Mouse (Mus musculus): ENCODE measurements around the gene Hoxb8. TPM values are rescaled to one million over a fixed set of nuclear protein-coding genes. Genes with fewer than 3 reads are reported as not detected.

Gene Hoxb8
- polyA plus RNA-seq, 1 experiment, result not detected

DNA sequence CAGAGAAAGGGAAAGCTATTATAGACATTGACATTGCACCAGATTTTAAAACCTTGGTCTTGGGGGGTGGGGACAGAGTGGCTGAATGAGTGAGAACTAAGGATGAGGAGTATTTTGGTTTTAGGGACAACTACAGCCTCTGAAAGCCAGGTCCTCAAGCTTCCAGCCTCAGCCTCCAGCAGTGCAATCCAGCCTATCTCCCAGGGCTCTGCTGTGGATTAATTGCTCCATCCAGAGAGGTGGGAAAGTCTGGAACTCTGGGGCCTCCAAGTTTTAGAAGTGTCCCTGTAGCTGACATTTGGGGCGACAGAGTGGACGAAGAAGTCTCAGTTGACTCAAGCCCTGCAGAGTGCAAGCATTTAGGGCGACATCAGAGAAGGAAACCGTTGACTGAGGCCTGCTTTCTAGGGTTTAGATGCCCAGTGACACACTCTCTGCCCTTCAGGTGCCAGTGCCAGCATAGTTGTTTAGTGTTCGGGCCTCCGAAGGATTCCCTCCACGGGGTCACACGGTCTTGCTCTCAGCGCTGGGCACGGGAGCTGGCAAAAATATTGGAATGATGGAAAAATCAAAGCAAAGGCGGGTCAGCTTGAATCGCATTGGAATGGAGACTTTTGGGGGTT is 32.2 kb downstream of the Hoxb8 start:
- no peak for TF ChIP-seq CTCF (IDR thresholded peaks at IDR 0.05; ENCODE audit: low read depth, low read length)
- no peak for TF ChIP-seq POLR2A (IDR thresholded peaks at IDR 0.05; ENCODE audit: borderline replicate concordance, low read depth, low read length)
- no peak overlapping the region for H3K4me3 ChIP-seq (ENCODE audit: insufficient read depth, low read length)
- H3K4me1 ChIP-seq (ENCODE audit: control insufficient read depth, insufficient read depth, low read length), result peaks cover 8% of the 10 kb centered on the region
- no peak overlapping the region for H3K27ac ChIP-seq (ENCODE audit: insufficient read depth, low read depth, low read length)

DNA sequence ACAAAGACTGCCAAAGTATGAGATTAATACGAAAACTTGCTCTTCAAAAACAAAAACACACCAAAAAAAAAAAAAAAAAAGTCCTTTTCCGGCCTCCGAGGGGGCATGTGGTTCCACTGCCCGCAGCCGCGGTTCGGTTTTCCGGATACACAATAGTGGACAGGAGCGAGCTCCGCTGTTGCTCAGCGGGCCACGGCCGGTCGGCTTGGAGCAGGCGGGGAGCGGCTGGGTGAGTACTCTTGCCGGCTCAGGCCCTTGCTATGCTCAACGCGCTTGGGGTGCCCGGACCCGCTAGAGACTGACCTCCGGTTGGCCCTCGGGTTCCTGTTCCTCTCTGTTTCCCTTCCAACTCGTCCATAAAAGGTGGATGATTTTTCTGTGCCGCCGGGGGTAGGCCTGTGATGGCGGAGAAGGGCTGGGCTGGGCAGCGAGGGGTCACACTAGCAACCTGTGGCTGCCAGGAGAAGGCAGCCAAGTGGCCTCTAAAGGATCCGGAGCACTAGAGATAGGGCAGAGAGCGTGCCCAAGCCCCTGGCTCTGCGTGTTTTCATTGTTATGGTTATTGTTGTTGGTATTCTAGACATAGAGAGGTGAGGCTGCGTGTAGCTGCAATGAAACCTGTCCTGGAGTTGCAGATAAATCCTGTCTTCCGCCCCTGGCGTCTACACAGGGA is 33.1 kb downstream of the Hoxb8 start:
- TF ChIP-seq CTCF (IDR thresholded peaks at IDR 0.05; ENCODE audit: low read depth, low read length) (no peak), POLR2A (IDR thresholded peaks at IDR 0.05; ENCODE audit: borderline replicate concordance, low read depth, low read length) (no peak)
- peaks cover 5% of the 10 kb centered on the region for H3K4me1 ChIP-seq (ENCODE audit: control insufficient read depth, insufficient read depth, low read length)
- H3K27ac ChIP-seq (ENCODE audit: insufficient read depth, low read depth, low read length), result no peak overlapping the region
- no peak overlapping the region for H3K4me3 ChIP-seq (ENCODE audit: insufficient read depth, low read length)

DNA sequence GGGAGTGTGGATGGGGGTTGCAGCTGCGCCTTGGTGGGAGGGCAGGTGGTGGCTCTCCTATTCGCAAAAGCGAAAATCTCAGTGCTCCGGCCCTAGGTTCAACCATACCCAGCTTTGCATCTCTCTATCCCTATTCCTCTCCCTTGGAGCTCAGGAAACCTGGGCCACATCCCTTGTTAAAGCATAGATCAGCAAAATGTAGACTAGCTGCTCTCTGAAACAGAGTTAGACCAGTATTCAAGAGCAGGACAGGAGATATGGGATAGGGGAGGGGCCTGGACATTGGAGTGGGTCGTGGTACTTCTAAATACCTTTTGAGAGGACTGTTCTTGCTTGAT is 33.6 kb downstream of the Hoxb8 start:
- TF ChIP-seq POLR2A (IDR thresholded peaks at IDR 0.05; ENCODE audit: borderline replicate concordance, low read depth, low read length), result no peak
- TF ChIP-seq CTCF (IDR thresholded peaks at IDR 0.05; ENCODE audit: low read depth, low read length), result no peak
- Histone ChIP-seq H3K4me3 (ENCODE audit: insufficient read depth, low read length) (no peak overlapping the region), H3K4me1 (ENCODE audit: control insufficient read depth, insufficient read depth, low read length) (peaks cover 5% of the 10 kb centered on the region), H3K27ac (ENCODE audit: insufficient read depth, low read depth, low read length) (no peak overlapping the region)

DNA sequence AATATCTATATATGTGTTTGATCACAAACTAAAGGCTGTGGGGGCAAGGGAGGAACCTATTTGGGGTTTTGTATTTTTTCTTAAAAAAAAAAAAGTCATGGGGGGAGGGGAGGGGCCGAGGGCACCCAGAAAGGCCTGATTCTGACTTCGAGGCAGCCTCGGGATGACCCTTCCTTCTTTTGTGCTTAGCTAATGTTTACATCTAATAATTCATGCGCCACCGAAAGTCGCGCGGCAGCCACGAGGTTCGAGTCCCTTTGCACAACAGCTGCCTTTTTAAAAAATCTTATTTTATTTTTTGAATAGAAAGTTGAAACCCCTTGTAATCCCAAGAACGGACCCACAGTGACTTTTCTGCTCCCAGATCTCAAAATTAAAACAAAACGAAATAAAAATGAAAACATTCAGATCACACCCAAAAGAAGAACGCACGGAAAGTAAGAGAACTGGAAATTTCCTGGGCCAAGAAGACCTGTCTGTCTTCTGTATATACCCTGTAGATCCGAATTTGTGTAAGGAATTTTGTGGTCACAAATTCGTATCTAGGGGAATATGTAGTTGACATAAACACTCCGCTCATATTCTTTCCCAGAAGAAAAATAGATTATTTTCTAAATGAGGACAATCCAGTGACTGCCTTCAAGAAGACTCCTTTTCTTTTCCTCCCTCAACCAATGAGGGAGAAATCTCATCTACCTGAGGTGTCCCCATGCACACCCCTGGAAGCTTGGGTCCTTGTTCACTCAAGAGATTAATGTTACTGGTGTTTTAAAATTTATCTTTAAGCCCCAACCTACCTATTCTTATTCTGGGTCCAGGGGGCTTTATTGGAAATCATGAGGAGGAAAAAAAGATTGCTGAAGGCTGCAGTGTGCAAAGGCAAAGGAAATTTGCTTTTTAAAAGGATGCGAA is 35.2 kb downstream of the Hoxb8 start:
- H3K4me3 ChIP-seq (ENCODE audit: insufficient read depth, low read length), result no peak overlapping the region
- no peak overlapping the region for H3K27ac ChIP-seq (ENCODE audit: insufficient read depth, low read depth, low read length)
- peaks cover 3% of the 10 kb centered on the region for H3K4me1 ChIP-seq (ENCODE audit: control insufficient read depth, insufficient read depth, low read length)
- no peak for TF ChIP-seq CTCF (IDR thresholded peaks at IDR 0.05; ENCODE audit: low read depth, low read length)
- TF ChIP-seq POLR2A (IDR thresholded peaks at IDR 0.05; ENCODE audit: borderline replicate concordance, low read depth, low read length), result no peak

DNA sequence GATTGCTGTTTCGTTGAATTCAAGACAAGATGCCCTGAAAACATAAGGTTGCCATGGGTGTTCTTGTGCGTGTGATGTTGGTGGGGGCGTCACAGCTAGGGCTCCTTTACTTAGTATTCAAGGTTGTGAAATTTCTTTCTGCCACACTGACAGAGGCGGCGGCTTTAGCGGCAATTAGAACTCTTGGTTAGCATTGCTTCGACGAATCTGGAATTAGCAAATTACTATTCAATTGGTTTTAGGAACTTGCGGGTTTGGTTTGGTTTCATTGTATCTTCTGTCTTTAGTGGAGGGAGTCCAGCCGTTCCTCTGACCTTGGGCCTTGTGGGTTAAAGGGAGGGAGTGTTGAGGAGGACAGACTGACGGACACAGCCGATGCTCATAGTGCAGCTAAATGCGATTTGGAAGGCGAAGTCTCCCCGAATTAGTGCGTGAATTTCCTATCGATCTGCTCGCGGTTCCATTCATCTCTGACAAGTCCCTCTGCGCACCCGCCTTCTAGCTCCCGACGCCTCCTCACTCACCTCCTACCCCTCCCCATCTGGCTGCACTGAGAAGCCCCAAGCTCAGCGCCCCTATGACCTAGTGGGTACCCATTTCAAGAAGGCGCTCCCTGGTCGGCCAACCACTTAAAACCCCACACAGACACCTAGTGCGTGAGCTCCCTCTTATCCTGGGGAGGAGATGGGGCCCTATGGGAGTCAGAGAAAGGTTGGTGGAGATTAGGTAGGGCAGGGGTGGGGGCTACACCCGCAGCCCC is 36.1 kb downstream of the Hoxb8 start, which contains the start of gene Hoxb4:
TSS of gene Hoxb4 (plus strand) at position 660 of the 760 bp plus-strand sequence.
- Histone ChIP-seq H3K4me3 (ENCODE audit: insufficient read depth, low read length) (peak within 1 kb of the TSS; percentile 78), H3K4me1 (ENCODE audit: control insufficient read depth, insufficient read depth, low read length) (peaks cover 3% of the 10 kb centered on the region), H3K27ac (ENCODE audit: insufficient read depth, low read depth, low read length) (peak within 1 kb of the TSS; percentile 62)
- TF ChIP-seq CTCF (IDR thresholded peaks at IDR 0.05; ENCODE audit: low read depth, low read length) (no peak), POLR2A (IDR thresholded peaks at IDR 0.05; ENCODE audit: borderline replicate concordance, low read depth, low read length) (no peak)

DNA sequence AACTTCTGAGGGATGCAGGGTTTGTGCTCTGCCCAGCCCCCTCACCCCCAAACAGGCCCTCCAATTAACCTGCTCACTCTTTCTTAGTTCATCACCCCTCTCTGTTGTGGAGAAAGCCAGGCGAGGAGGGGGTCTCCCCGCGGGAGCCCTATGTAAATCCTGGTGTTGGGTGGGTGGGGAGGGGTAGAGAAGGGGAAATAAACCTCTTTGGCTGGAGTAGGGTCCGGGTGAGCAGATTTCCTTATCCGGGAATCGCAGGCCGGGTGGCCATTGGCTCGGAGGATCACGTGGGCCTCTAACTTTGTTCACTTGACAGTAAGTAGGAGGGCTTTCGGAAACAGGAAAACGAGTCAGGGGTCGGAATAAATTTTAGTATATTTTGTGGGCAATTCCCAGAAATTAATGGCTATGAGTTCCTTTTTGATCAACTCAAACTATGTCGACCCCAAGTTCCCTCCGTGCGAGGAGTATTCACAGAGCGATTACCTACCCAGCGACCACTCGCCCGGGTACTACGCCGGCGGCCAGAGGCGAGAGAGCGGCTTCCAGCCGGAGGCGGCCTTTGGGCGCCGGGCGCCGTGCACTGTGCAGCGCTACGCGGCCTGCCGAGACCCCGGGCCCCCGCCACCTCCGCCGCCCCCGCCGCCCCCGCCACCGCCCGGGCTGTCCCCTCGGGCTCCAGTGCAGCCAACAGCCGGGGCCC is 36.8 kb downstream of the Hoxb8 start:
- Histone ChIP-seq H3K27ac (ENCODE audit: insufficient read depth, low read depth, low read length) (peak overlapping the region; percentile 62), H3K4me1 (ENCODE audit: control insufficient read depth, insufficient read depth, low read length) (peaks cover 3% of the 10 kb centered on the region), H3K4me3 (ENCODE audit: insufficient read depth, low read length) (peak overlapping the region; percentile 78)
- TF ChIP-seq CTCF (IDR thresholded peaks at IDR 0.05; ENCODE audit: low read depth, low read length), result no peak
- no peak for TF ChIP-seq POLR2A (IDR thresholded peaks at IDR 0.05; ENCODE audit: borderline replicate concordance, low read depth, low read length)

DNA sequence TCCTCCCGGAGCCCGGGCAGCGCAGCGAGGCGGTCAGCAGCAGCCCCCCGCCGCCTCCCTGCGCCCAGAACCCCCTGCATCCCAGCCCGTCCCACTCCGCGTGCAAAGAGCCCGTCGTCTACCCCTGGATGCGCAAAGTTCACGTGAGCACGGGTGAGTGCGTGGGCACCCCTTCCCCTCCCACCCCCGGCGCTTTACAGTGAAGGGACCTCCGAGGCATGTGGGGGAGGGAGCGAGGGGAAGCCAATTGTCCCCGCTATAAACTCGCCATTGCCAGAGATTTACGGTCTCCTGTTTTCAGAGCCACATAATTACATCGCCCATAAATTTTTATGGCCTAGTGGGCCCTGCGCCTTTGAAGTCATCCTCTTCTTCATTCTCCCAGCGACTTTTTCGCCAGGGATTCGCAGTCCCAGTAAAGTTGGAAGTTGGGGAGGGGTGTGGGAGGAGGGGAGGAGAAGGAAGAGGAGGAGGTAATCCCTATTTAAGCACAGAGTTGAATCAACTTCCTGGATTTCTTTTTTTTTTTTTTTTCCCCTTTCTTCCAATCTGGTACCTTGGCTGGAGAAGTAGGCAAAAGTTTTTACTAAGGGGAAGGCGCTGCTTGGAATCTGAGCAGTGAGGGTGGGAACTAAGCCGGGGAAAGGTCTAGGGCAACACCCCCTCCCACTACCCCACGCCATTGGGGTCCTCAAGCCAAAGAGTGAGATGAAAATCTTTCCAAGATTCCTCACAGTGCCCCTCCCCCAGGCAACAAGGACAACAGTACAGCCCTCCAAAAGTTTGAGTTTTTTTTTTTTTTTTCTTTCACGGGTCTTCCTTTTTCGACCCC is 37.6 kb downstream of the Hoxb8 start:
- peak overlapping the region; percentile 62 for H3K27ac ChIP-seq (ENCODE audit: insufficient read depth, low read depth, low read length)
- no peak for TF ChIP-seq POLR2A (IDR thresholded peaks at IDR 0.05; ENCODE audit: borderline replicate concordance, low read depth, low read length)
- no peak for TF ChIP-seq CTCF (IDR thresholded peaks at IDR 0.05; ENCODE audit: low read depth, low read length)

DNA sequence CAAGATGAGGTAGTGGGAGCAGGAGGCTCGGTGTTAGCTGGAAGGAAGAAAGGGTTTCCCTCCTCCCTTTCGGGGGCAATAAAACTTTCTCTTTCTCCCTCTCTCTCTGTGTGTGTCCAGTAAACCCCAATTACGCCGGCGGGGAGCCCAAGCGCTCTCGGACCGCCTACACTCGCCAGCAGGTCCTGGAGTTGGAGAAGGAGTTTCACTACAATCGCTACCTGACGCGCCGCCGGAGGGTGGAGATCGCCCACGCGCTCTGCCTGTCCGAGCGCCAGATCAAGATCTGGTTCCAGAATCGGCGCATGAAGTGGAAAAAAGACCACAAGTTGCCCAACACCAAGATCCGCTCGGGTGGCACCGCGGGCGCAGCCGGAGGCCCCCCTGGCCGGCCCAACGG is 38.2 kb downstream of the Hoxb8 start:
- H3K4me1 ChIP-seq (ENCODE audit: control insufficient read depth, insufficient read depth, low read length), result peaks cover 3% of the 10 kb centered on the region
- H3K4me3 ChIP-seq (ENCODE audit: insufficient read depth, low read length), result peak overlapping the region; percentile 78
- H3K27ac ChIP-seq (ENCODE audit: insufficient read depth, low read depth, low read length), result no peak overlapping the region
- TF ChIP-seq CTCF (IDR thresholded peaks at IDR 0.05; ENCODE audit: low read depth, low read length) (no peak), POLR2A (IDR thresholded peaks at IDR 0.05; ENCODE audit: borderline replicate concordance, low read depth, low read length) (no peak)

More for the DNA sequence above, 37.6 kb downstream of the Hoxb8 start:
- Histone ChIP-seq H3K4me1 (ENCODE audit: control insufficient read depth, insufficient read depth, low read length) (peaks cover 3% of the 10 kb centered on the region), H3K4me3 (ENCODE audit: insufficient read depth, low read length) (peak overlapping the region; percentile 78)
